Mouse (Mus musculus): Measurements from ENCODE around the gene Pcx. TPM values are rescaled to one million over a fixed set of nuclear protein-coding genes. Genes with fewer than 3 reads are reported as not detected.
A peak's percentile ranks its signal among the peaks of the same experiment; 100 is the strongest.

Pcx gene
- polyA plus RNA-seq, 2 experiments: 16.4 to 25.6 TPM

DNA sequence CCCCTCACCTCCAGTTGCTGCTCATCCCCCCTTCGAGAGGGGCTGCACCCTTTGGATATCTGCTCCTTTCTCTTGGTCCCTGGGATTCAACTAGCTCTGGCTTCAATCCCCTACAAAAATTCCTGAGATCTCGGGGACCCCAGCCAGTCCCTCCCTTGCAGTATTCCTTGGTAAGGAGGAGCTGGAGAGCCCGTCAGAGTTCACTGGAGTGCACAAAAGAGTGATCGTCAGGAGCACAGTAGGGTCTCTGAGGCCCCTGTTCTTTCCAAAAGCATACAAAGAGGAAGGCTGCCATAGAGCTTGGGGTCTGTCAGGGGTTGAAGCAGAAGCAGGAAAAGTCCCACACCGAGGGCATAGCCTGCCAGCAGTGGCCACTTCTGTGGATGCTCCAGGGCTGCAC, 112.5 kb downstream of the Pcx start:
- no peak for TF ChIP-seq EP300 (IDR thresholded peaks at IDR 0.05; ENCODE audit: low read depth)
- no peak for TF ChIP-seq CTCF (IDR thresholded peaks at IDR 0.05; ENCODE audit: low read depth)
- no peaks in the 10 kb centered on the region for H3K9me3 ChIP-seq (ENCODE audit: control insufficient read depth, low read length)
- ATAC-seq (ENCODE audit: insufficient read depth): no peak
- 75% methylated on average over 5 of the region's 5 CpGs for WGBS (ENCODE audit: insufficient replicate concordance)
- peaks cover 5 to 14% of the 10 kb centered on the region in 2 experiments; a peak in 3 of 4 replicates for H3K4me1 ChIP-seq (replicated peaks; ENCODE audit: control insufficient read depth in 2 of 2, insufficient read depth in 2 of 2, low read length in 1 of 2)
- H3K4me3 ChIP-seq (ENCODE audit: insufficient read depth in 1 of 2, low read depth in 2 of 2, low read length in 2 of 2): no peak overlapping the region
- H3K4me2 ChIP-seq (ENCODE audit: low read depth): no peak overlapping the region
- DNase-seq (ENCODE audit: low read depth in 3 of 3, low spot score in 3 of 3): no peak
- H3K9ac ChIP-seq (replicated peaks): no peak overlapping the region
- H3K27me3 ChIP-seq (ENCODE audit: control insufficient read depth, insufficient read depth, low read length): no peaks in the 10 kb centered on the region
- H3K27ac ChIP-seq: no peak overlapping the region
- H3K36me3 ChIP-seq (replicated peaks; ENCODE audit: control insufficient read depth, insufficient read depth, low read depth): no peaks in the 10 kb centered on the region; the same call in none of the 2 replicates

DNA sequence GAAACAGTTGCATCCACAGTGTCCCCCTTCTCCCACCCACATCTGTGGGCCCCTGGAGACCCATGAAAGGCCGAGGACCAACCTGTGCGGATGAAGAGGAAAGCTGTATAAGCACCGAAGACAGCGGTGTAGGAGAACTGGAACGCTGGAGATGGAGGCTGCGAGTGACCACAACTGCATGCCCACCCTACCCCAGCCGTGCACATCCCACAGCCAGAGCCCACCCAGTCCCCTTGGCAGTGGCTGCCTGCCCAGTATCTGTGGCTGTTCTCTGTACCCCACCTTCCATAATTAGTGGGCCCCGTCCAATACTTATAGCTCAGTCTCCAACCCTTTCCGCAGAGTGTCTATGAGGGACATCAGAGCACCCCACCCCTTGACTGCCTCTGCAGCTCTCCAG, 113.1 kb downstream of the Pcx start:
- no peaks in the 10 kb centered on the region; the same call in none of the 2 replicates for H3K36me3 ChIP-seq (replicated peaks; ENCODE audit: control insufficient read depth, insufficient read depth, low read depth)
- no peak overlapping the region for H3K9ac ChIP-seq (replicated peaks)
- H3K4me3 ChIP-seq (ENCODE audit: insufficient read depth in 1 of 2, low read depth in 2 of 2, low read length in 2 of 2): no peak overlapping the region
- no peak overlapping the region for H3K4me2 ChIP-seq (ENCODE audit: low read depth)
- no peak for TF ChIP-seq CTCF (IDR thresholded peaks at IDR 0.05; ENCODE audit: low read depth)
- H3K4me1 ChIP-seq (replicated peaks; ENCODE audit: control insufficient read depth in 2 of 2, insufficient read depth in 2 of 2, low read length in 1 of 2): peaks cover 5 to 17% of the 10 kb centered on the region in 2 experiments; a peak in 3 of 4 replicates
- H3K27ac ChIP-seq: no peak overlapping the region
- WGBS (ENCODE audit: insufficient replicate concordance): 86% methylated on average over 9 of the region's 9 CpGs
- DNase-seq (ENCODE audit: low read depth in 3 of 3, low spot score in 3 of 3) (no peak), ATAC-seq (ENCODE audit: insufficient read depth) (no peak)
- H3K9me3 ChIP-seq (ENCODE audit: control insufficient read depth, low read length): no peaks in the 10 kb centered on the region
- no peaks in the 10 kb centered on the region for H3K27me3 ChIP-seq (ENCODE audit: control insufficient read depth, insufficient read depth, low read length)

DNA sequence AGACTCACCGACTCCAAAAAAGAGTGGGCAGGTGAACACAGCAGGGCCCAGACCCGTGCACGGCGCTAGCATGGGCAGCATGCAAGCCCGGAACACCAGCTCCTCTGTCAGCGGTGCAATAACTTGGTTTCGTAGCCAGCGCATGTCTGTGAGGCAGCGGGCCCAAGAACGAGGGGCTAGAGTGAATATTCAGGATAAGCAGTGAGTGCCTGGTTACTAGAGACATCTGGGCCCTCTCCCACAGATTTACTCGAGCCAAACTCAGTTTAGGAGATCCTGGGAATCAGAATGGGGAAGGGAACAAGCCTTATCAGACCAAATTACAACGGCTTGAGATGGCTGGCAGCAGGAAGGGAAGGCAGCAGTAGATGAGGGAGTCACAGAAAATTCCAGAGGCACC, 113.7 kb downstream of the Pcx start:
- H3K9ac ChIP-seq (replicated peaks): no peak overlapping the region
- no peak overlapping the region for H3K27ac ChIP-seq
- 87% methylated on average over 12 of the region's 12 CpGs for WGBS (ENCODE audit: insufficient replicate concordance)
- no peak for TF ChIP-seq CTCF (IDR thresholded peaks at IDR 0.05; ENCODE audit: low read depth)
- TF ChIP-seq EP300 (IDR thresholded peaks at IDR 0.05; ENCODE audit: low read depth): no peak
- H3K36me3 ChIP-seq (replicated peaks; ENCODE audit: control insufficient read depth, insufficient read depth, low read depth): no peaks in the 10 kb centered on the region; the same call in none of the 2 replicates
- no peak for DNase-seq (ENCODE audit: low read depth in 3 of 3, low spot score in 3 of 3)
- no peaks in the 10 kb centered on the region for H3K27me3 ChIP-seq (ENCODE audit: control insufficient read depth, insufficient read depth, low read length)
- peaks cover 5 to 17% of the 10 kb centered on the region in 2 experiments; a peak in 3 of 4 replicates for H3K4me1 ChIP-seq (replicated peaks; ENCODE audit: control insufficient read depth in 2 of 2, insufficient read depth in 2 of 2, low read length in 1 of 2)
- no peak for ATAC-seq (ENCODE audit: insufficient read depth)
- no peak overlapping the region for H3K4me2 ChIP-seq (ENCODE audit: low read depth)
- no peaks in the 10 kb centered on the region for H3K9me3 ChIP-seq (ENCODE audit: control insufficient read depth, low read length)
- no peak overlapping the region for H3K4me3 ChIP-seq (ENCODE audit: insufficient read depth in 1 of 2, low read depth in 2 of 2, low read length in 2 of 2)

DNA sequence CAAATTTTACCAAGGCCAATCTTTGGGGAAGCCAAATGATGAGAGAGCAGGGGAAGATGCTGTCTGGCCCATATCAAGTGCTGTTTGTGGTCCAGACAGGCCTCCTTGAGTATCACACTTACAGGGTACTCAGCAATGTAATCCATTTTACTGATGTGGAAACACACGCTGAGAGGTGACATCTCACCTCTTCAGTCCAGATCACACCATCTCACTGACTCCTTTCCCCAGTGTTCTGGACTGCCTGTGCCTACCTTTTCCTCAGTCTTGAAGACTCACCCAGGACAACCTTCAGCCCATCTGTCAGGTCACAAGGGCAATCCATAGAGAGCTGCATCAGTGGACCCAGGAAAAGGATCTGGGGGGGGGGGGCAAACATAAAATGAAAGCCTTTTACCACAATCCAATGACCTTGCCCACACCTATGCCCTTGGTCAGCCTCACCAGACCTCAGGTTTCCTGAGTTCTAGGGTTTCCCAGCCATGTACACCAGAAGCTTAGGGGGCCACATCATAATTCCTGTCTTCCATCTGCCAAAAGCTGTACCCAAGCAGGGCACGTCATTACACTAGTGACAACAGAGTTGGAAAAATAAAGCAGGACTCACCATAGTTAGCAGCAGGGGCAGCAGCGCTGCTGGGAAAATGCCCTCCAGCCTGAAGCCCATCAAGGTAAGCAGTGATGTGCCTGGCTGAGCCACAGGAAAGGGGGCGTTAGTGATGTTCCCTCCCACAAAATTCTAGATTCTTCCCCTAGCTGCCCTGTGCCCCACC, 114.3 kb downstream of the Pcx start:
- 32% methylated on average over 4 of the region's 4 CpGs for WGBS (ENCODE audit: insufficient replicate concordance)
- Histone ChIP-seq H3K4me2 (ENCODE audit: low read depth) (peak overlapping the region; percentile 85), H3K9me3 (ENCODE audit: control insufficient read depth, low read length) (no peaks in the 10 kb centered on the region), H3K4me3 (ENCODE audit: insufficient read depth in 1 of 2, low read depth in 2 of 2, low read length in 2 of 2) (peak overlapping the region; percentile 81 to 88), H3K36me3 (replicated peaks; ENCODE audit: control insufficient read depth, insufficient read depth, low read depth) (no peaks in the 10 kb centered on the region; the same call in none of the 2 replicates), H3K27me3 (ENCODE audit: control insufficient read depth, insufficient read depth, low read length) (no peaks in the 10 kb centered on the region), H3K9ac (replicated peaks) (peak overlapping the region; percentile 82), H3K27ac (no peak overlapping the region), H3K4me1 (replicated peaks; ENCODE audit: control insufficient read depth in 2 of 2, insufficient read depth in 2 of 2, low read length in 1 of 2) (peaks cover 5 to 17% of the 10 kb centered on the region in 2 experiments; a peak in 3 of 4 replicates)
- ATAC-seq (ENCODE audit: insufficient read depth) (peak; percentile 8), DNase-seq (ENCODE audit: low read depth in 3 of 3, low spot score in 3 of 3) (no peak)
- TF ChIP-seq CTCF (IDR thresholded peaks at IDR 0.05; ENCODE audit: low read depth) (no peak), EP300 (IDR thresholded peaks at IDR 0.05; ENCODE audit: low read depth) (no peak)

DNA sequence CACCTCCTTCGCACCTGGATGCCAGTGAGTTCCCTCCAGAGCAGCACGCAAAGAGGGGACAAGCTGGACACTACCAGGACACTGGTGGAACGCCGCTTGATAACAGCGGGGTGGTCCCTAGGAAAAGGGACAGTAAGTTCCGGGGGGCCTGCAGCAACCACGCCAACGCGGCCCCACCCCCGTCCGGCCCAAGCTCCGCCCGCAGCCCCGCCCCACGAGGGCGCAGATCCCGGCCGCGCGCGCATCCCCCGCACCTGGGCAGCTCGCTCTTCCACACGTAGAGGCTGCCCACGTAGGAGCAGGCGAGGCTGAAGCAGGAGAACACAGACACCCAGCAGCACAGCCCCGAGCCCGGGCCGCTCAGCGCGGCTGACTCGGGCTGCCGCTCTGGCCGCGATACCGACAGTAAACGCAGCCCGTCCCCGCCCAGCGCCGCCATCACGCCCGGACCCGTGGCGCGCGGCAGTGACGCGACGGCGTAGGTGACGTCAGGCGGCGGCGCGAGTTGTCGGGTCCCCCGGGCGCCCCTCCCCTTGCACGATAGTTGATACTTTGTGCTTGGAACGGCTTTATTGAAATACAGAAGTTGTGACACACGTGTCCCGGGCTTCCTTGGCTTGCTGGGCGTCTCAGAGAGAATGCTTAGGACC, 115.0 kb downstream of the Pcx start, which contains the start of gene Rce1:
Gene Rce1, minus strand, starts transcription at position 463 of the 650 bp plus-strand sequence.
- H3K4me1 ChIP-seq (replicated peaks; ENCODE audit: control insufficient read depth in 2 of 2, insufficient read depth in 2 of 2, low read length in 1 of 2): peaks cover 5 to 17% of the 10 kb centered on the region in 2 experiments; a peak in 3 of 4 replicates
- no peak for TF ChIP-seq EP300 (IDR thresholded peaks at IDR 0.05; ENCODE audit: low read depth)
- no peak for TF ChIP-seq CTCF (IDR thresholded peaks at IDR 0.05; ENCODE audit: low read depth)
- no peaks in the 10 kb centered on the region for H3K9me3 ChIP-seq (ENCODE audit: control insufficient read depth, low read length)
- peak within 1 kb of the TSS; percentile 85 for H3K4me2 ChIP-seq (ENCODE audit: low read depth)
- H3K36me3 ChIP-seq (replicated peaks; ENCODE audit: control insufficient read depth, insufficient read depth, low read depth): no peaks in the 10 kb centered on the region; the same call in none of the 2 replicates
- WGBS (ENCODE audit: insufficient replicate concordance): under 1% methylated on average over 64 of the region's 64 CpGs
- H3K9ac ChIP-seq (replicated peaks): peak within 1 kb of the TSS; percentile 82
- peak within 1 kb of the TSS; percentile 72 for H3K27ac ChIP-seq
- peak within 1 kb of the TSS; percentile 81 to 88 for H3K4me3 ChIP-seq (ENCODE audit: insufficient read depth in 1 of 2, low read depth in 2 of 2, low read length in 2 of 2)
- peak; percentile 78 to 79 (median 78) for DNase-seq (ENCODE audit: low read depth in 3 of 3, low spot score in 3 of 3)
- H3K27me3 ChIP-seq (ENCODE audit: control insufficient read depth, insufficient read depth, low read length): no peaks in the 10 kb centered on the region
- ATAC-seq (ENCODE audit: insufficient read depth): peak; percentile 91

Measured in liver, embryonic 14.5 days (tissue).